Mouse (Mus musculus) CH12.LX (cell line): Measurements from ENCODE around the gene Cry2.

Experiments
- BHLHE40 ChIP-seq: IDR thresholded peaks from 2 replicates; pipeline ENCODE4 v1.6.1; 2011; ENCODE audit warnings: mild to moderate bottlenecking, low read depth, low read length, improper control_type of control experiment
- CTCF ChIP-seq, 2 experiments: IDR thresholded peaks in 1 of 2; conservative IDR thresholded peaks in 1 of 2; 2 replicates each; pipeline ENCODE4 v1.5.1; 2011 to 2012; ENCODE audit warnings: low read depth in 2 of 2, low read length in 2 of 2, improper control_type of control experiment in 1 of 2, inconsistent platforms in 1 of 2, mild to moderate bottlenecking in 1 of 2, moderate library complexity in 1 of 2
- EP300 ChIP-seq: IDR thresholded peaks from 2 replicates; pipeline ENCODE4 v1.6.1; 2011; ENCODE audit warnings: low read length, improper control_type of control experiment
- POLR2A ChIP-seq: IDR thresholded peaks from 2 replicates; pipeline ENCODE4 v1.6.1; 2011; ENCODE audit warnings: low read depth, mild to moderate bottlenecking, improper control_type of control experiment, low read length

- no peak for TF ChIP-seq EP300
- no peak for TF ChIP-seq CTCF (conservative IDR thresholded peaks at IDR 0.05 in 1 of 2, IDR thresholded peaks at IDR 0.05 in 1 of 2; ENCODE audit: low read depth in 2 of 2, low read length in 2 of 2)
- TF ChIP-seq BHLHE40: no peak
- no peak for TF ChIP-seq POLR2A
Observed at GRCm38 (mm10) chr2:92430089-92430488, 3.8 kb downstream of the Cry2 start.
